Mouse (Mus musculus): ENCODE measurements around the gene Cacna2d1. TPM values are rescaled to one million over a fixed set of nuclear protein-coding genes. Genes with fewer than 3 reads are reported as not detected.

The Cacna2d1 gene
- polyA plus RNA-seq, 1 experiment = 1.7 TPM

- Histone ChIP-seq H3K4me3 (replicated peaks; ENCODE audit: control insufficient read depth, low read depth, low read length) (no peak overlapping the region), H3K4me1 (ENCODE audit: control insufficient read depth, insufficient read depth, low read length) (no peaks in the 10 kb centered on the region), H3K27ac (ENCODE audit: control insufficient read depth, insufficient read depth, low read depth, low read length, poor library complexity) (no peak overlapping the region)
- TF ChIP-seq CTCF (IDR thresholded peaks at IDR 0.05; ENCODE audit: control insufficient read depth, insufficient read depth, low read length) (no peak), POLR2A (IDR thresholded peaks at IDR 0.05; ENCODE audit: borderline replicate concordance, control insufficient read depth, low read depth, low read length) (no peak)
- 90% methylated on average over 2 of the region's 2 CpGs for WGBS
These were observed 153.5 kb downstream of the Cacna2d1 start for GRCm38 (mm10) chr5:16087995-16088394.

- 32% methylated on average over 7 of the region's 7 CpGs for WGBS
- H3K4me3 ChIP-seq (replicated peaks; ENCODE audit: control insufficient read depth, low read depth, low read length) = no peak overlapping the region
- no peak overlapping the region for H3K27ac ChIP-seq (ENCODE audit: control insufficient read depth, insufficient read depth, low read depth, low read length, poor library complexity)
- no peak for TF ChIP-seq CTCF (IDR thresholded peaks at IDR 0.05; ENCODE audit: control insufficient read depth, insufficient read depth, low read length)
- TF ChIP-seq POLR2A (IDR thresholded peaks at IDR 0.05; ENCODE audit: borderline replicate concordance, control insufficient read depth, low read depth, low read length) = no peak
- no peaks in the 10 kb centered on the region for H3K4me1 ChIP-seq (ENCODE audit: control insufficient read depth, insufficient read depth, low read length)
These were observed 158.0 kb downstream of the Cacna2d1 start for GRCm38 (mm10) chr5:16092540-16092939.

- TF ChIP-seq POLR2A (IDR thresholded peaks at IDR 0.05; ENCODE audit: borderline replicate concordance, control insufficient read depth, low read depth, low read length) = no peak
- TF ChIP-seq CTCF (IDR thresholded peaks at IDR 0.05; ENCODE audit: control insufficient read depth, insufficient read depth, low read length) = no peak
- Histone ChIP-seq H3K27ac (ENCODE audit: control insufficient read depth, insufficient read depth, low read depth, low read length, poor library complexity) (no peak overlapping the region), H3K4me3 (replicated peaks; ENCODE audit: control insufficient read depth, low read depth, low read length) (no peak overlapping the region), H3K4me1 (ENCODE audit: control insufficient read depth, insufficient read depth, low read length) (no peaks in the 10 kb centered on the region)
- 82% methylated on average over 11 of the region's 11 CpGs for WGBS
These were observed 158.7 kb downstream of the Cacna2d1 start for GRCm38 (mm10) chr5:16093071-16093693.

GRCm38 (mm10) chr5:16095345-16095744, 160.9 kb downstream of the Cacna2d1 start:
- H3K27ac ChIP-seq (ENCODE audit: control insufficient read depth, insufficient read depth, low read depth, low read length, poor library complexity) = no peak overlapping the region
- no peak for TF ChIP-seq POLR2A (IDR thresholded peaks at IDR 0.05; ENCODE audit: borderline replicate concordance, control insufficient read depth, low read depth, low read length)
- no peak for TF ChIP-seq CTCF (IDR thresholded peaks at IDR 0.05; ENCODE audit: control insufficient read depth, insufficient read depth, low read length)
- 71% methylated on average over 4 of the region's 4 CpGs for WGBS
- H3K4me1 ChIP-seq (ENCODE audit: control insufficient read depth, insufficient read depth, low read length) = no peaks in the 10 kb centered on the region
- H3K4me3 ChIP-seq (replicated peaks; ENCODE audit: control insufficient read depth, low read depth, low read length) = no peak overlapping the region

GRCm38 (mm10) chr5:16098766-16099165, 164.3 kb downstream of the Cacna2d1 start:
- no peaks in the 10 kb centered on the region for H3K4me1 ChIP-seq (ENCODE audit: control insufficient read depth, insufficient read depth, low read length)
- H3K27ac ChIP-seq (ENCODE audit: control insufficient read depth, insufficient read depth, low read depth, low read length, poor library complexity) = no peak overlapping the region
- no peak overlapping the region for H3K4me3 ChIP-seq (replicated peaks; ENCODE audit: control insufficient read depth, low read depth, low read length)
- 71% methylated on average over 2 of the region's 2 CpGs for WGBS
- TF ChIP-seq CTCF (IDR thresholded peaks at IDR 0.05; ENCODE audit: control insufficient read depth, insufficient read depth, low read length) (no peak), POLR2A (IDR thresholded peaks at IDR 0.05; ENCODE audit: borderline replicate concordance, control insufficient read depth, low read depth, low read length) (no peak)

GRCm38 (mm10) chr5:16101820-16102219, 167.3 kb downstream of the Cacna2d1 start:
- H3K4me3 ChIP-seq (replicated peaks; ENCODE audit: control insufficient read depth, low read depth, low read length) = no peak overlapping the region
- no peak overlapping the region for H3K27ac ChIP-seq (ENCODE audit: control insufficient read depth, insufficient read depth, low read depth, low read length, poor library complexity)
- TF ChIP-seq CTCF (IDR thresholded peaks at IDR 0.05; ENCODE audit: control insufficient read depth, insufficient read depth, low read length) (no peak), POLR2A (IDR thresholded peaks at IDR 0.05; ENCODE audit: borderline replicate concordance, control insufficient read depth, low read depth, low read length) (no peak)
- H3K4me1 ChIP-seq (ENCODE audit: control insufficient read depth, insufficient read depth, low read length) = no peaks in the 10 kb centered on the region
- 78% methylated on average over 1 of the region's 1 CpGs for WGBS

GRCm38 (mm10) chr5:16105701-16106100, 171.2 kb downstream of the Cacna2d1 start:
- WGBS = 73% methylated on average over 2 of the region's 2 CpGs

GRCm38 (mm10) chr5:16110643-16111042, 176.2 kb downstream of the Cacna2d1 start:
- WGBS = 75% methylated on average over 1 of the region's 1 CpGs
- Histone ChIP-seq H3K4me1 (ENCODE audit: control insufficient read depth, insufficient read depth, low read length) (no peaks in the 10 kb centered on the region), H3K4me3 (replicated peaks; ENCODE audit: control insufficient read depth, low read depth, low read length) (no peak overlapping the region), H3K27ac (ENCODE audit: control insufficient read depth, insufficient read depth, low read depth, low read length, poor library complexity) (no peak overlapping the region)
- no peak for TF ChIP-seq POLR2A (IDR thresholded peaks at IDR 0.05; ENCODE audit: borderline replicate concordance, control insufficient read depth, low read depth, low read length)
- TF ChIP-seq CTCF (IDR thresholded peaks at IDR 0.05; ENCODE audit: control insufficient read depth, insufficient read depth, low read length) = no peak

More at GRCm38 (mm10) chr5:16105701-16106100, 171.2 kb downstream of the Cacna2d1 start:
- H3K27ac ChIP-seq (ENCODE audit: control insufficient read depth, insufficient read depth, low read depth, low read length, poor library complexity) = no peak overlapping the region
- no peaks in the 10 kb centered on the region for H3K4me1 ChIP-seq (ENCODE audit: control insufficient read depth, insufficient read depth, low read length)
- H3K4me3 ChIP-seq (replicated peaks; ENCODE audit: control insufficient read depth, low read depth, low read length) = no peak overlapping the region
- TF ChIP-seq POLR2A (IDR thresholded peaks at IDR 0.05; ENCODE audit: borderline replicate concordance, control insufficient read depth, low read depth, low read length) = no peak
- no peak for TF ChIP-seq CTCF (IDR thresholded peaks at IDR 0.05; ENCODE audit: control insufficient read depth, insufficient read depth, low read length)

- WGBS = 63% methylated on average over 1 of the region's 1 CpGs
- Histone ChIP-seq H3K4me1 (ENCODE audit: control insufficient read depth, insufficient read depth, low read length) (no peaks in the 10 kb centered on the region), H3K27ac (ENCODE audit: control insufficient read depth, insufficient read depth, low read depth, low read length, poor library complexity) (no peak overlapping the region), H3K4me3 (replicated peaks; ENCODE audit: control insufficient read depth, low read depth, low read length) (no peak overlapping the region)
- TF ChIP-seq POLR2A (IDR thresholded peaks at IDR 0.05; ENCODE audit: borderline replicate concordance, control insufficient read depth, low read depth, low read length) (no peak), CTCF (IDR thresholded peaks at IDR 0.05; ENCODE audit: control insufficient read depth, insufficient read depth, low read length) (no peak)
These were observed 179.4 kb downstream of the Cacna2d1 start for GRCm38 (mm10) chr5:16113879-16114278.
